Mouse (Mus musculus) ES-CJ7 (cell line): ENCODE measurements around the gene Pde4b.

Experiments used
- DNase-seq: peaks from one replicate; pipeline ENCODE4 v3.0.0; 2011; ENCODE audit warnings: low read depth, low spot score

Pde4b gene

DNA sequence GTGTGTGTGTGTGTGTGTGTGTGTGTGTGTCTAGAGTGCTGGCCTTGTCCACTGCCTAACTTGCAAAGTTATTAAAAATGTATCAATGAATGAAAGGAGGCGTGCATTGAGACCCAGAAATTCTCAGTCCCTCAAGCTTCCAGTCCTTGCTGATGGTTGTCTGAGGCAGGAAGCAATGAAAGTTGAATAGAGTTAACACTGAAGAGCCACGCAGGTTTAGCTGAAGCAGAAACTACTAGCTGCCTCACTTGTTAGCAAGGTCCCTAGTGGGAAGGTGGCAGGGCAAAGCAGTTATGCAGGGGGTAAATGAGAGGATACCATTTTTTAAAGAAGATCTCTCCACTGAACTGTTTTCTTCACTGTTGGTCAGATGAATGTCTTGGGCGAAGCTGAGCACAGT is 485.2 kb downstream of the Pde4b start:
- no peak for DNase-seq

DNA sequence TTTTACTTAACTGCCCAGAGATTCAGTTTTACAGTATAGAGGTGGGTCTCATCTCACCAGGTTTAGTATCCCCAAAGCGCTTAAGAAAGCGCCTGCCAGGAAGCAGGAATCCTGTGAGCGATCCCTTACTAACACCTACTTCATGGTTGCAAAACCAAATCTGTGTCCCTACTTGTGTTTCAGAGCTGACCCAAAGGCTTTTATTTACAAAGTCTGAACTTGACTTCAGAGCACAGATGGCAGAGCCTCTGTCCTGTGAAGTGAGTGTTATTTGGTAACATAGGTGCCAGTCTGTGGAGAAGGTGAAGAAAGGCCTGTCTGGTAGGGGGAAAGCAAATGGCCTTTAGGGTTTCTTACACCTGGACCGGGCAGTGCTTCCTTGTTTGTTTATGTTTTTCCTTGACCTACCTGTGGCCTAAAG is 486.0 kb downstream of the Pde4b start:
- DNase-seq: no peak

DNA sequence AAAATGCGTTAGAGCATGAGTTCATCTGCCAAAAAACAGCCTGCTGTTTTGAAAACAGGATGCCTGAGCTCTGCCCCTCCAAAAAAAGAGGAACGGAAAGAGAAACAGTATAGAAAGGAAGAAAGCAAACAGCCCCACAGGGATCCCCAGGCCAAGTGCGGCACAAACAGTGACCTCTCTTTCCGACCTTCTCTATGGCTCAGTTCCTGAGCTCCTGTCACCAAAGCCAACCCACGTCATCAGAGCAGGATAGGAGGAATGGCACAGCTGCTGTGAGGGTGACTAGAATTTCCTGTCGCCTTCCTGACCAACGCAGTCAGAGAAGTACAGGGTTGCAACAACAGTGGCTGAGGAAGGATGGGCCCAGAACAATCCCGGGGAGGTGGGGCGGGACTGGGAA is 486.9 kb downstream of the Pde4b start:
- DNase-seq: no peak

DNA sequence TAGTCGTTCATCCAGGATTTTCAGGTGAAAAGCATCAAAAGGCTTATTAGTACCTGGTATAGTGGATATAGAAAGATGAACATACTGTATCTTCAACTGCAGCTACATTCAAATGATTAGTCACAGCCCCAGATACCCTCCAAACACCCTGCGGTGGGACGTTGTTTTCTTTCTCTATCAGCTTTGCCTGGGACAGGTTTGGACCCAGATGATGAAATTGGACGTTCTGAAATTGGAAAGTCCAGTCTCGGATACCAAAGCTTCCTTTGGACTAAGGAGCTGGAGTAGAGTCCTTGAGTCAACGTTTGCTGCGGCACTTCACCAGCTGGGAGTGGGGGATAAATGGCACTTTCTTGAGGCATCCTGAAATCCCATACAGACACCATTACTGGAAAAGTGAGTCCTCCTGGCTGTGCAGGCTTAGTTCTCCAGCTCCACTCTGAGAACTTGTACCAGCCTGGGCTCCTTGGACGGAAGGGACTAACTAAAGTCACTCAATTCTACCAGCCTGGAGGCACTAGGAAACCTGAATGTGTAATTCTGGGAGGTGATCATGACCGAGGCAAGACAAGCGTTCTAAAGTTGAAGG is 487.4 kb downstream of the Pde4b start:
- DNase-seq: no peak

GRCm38 (mm10) chr4:102576109-102576508 is 488.8 kb downstream of the Pde4b start:
- no peak for DNase-seq

DNA sequence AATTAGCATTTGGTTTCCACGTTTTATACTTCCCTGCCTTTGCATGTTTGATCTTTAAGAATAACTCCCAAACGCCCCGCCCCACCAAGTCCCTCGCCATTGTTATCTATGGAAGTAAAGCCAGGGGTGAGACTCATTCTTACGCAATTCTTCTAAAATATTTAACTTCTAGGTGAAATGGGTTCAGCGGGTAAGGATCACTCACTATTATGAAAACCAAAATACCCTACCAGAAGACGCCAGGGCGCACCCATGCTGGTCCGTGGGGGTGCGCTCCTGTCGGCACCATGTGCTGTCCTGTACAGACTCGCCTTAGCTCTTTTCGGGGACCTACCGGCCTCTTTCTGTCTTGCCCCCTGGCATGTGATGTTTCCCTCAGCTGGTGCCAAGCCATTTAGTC is 490.3 kb downstream of the Pde4b start:
- DNase-seq: no peak

- no peak for DNase-seq
Observed at GRCm38 (mm10) chr4:102579051-102579450, 491.7 kb downstream of the Pde4b start.

DNA sequence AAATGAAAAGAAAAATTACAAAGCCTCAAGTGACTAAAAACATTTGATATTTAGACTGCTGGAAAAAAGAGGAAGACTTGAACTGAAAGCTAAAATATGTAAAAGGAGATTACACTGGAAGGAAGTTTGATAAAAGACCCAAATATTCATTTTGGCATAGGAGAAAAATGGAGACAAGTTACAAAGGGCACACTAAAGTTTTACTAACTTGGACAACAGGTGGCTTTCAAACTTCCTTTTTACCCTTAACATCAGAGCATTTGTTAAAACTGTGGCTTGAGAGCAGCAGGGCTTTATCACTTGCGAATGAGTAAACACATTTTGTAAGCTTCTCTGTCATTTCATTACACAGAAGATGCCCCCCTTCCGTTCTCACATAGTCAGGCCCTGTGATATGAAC is 492.4 kb downstream of the Pde4b start:
- no peak for DNase-seq

GRCm38 (mm10) chr4:102582165-102582749 is 494.9 kb downstream of the Pde4b start:
- no peak for DNase-seq

GRCm38 (mm10) chr4:102582963-102583362 is 495.6 kb downstream of the Pde4b start:
- DNase-seq: no peak

GRCm38 (mm10) chr4:102583469-102583868 is 496.1 kb downstream of the Pde4b start:
- no peak for DNase-seq

DNA sequence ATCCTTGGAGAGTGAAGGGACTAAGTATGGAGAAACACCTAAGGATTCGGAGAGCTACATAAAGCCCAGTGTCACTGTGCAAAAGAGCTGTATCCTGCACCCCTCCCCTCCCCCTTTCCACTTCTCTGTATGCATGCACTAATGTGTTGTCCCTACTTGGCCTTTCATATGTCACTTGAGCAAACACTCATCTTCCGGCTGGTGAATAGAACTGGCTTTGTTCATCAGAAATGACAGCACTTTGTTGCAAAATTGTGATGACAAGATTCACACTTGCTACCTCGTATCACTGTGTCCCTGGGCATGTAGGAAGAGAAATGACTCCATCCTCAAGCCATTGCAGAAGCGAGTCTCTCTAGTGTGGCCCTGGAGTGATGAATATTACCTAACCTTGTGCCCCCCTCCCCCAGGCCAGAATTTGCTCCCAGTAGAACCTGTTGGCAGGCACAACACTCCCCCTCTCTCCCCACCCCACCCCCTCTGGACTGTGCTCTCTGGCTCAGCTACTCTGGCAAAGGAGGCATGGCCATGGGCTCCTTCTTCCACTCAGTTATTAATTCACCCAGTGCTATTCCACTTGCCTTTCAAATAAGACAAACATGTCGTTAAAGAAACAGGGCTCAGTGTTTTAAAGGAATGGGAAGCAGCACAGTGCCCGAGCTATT is 497.4 kb downstream of the Pde4b start:
- DNase-seq: no peak

DNA sequence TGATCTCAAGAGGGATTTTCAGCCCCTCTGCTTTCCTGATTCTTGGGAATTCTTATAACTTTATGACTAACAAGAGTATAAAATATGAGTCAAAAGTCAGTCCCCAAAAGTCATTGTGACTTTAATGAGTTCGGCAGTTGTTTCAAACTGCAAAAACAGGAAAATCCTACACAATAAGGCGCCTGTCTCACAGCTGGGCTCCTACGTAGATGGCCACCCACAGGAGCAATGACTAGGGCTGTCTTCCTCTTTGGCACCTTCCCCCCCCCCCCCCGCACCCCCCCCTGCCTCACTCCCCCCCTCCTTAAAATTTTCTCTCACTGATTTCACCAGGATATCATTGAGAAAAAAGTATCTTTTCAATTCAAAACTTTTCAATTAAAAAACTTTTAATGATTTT is 498.2 kb downstream of the Pde4b start:
- no peak for DNase-seq

GRCm38 (mm10) chr4:102586787-102587186 is 499.4 kb downstream of the Pde4b start:
- no peak for DNase-seq

- no peak for DNase-seq
Observed at GRCm38 (mm10) chr4:102588668-102589455, 501.5 kb downstream of the Pde4b start.

GRCm38 (mm10) chr4:102589537-102590031 is 502.2 kb downstream of the Pde4b start:
- peak; percentile 11 for DNase-seq

DNA sequence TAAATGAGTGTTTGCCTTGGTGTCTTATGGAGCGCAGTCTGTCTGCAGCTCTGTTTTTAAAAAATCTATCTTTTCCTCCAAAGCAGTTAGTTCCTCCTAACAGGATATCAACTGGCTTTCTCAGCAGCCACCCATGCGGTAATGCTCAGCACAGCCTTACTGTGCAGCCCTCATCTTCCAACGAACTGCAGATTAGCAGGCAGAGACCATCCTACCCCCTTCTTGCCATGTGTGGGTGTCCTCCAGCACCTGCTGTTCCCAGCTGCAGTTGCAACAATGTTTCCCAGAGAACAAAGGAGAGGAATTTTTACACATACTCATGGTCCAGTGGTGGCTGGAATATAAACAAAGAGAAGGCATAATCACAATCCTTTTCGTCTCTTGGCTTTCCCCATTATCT is 504.5 kb downstream of the Pde4b start:
- no peak for DNase-seq

GRCm38 (mm10) chr4:102592541-102592940 is 505.2 kb downstream of the Pde4b start:
- no peak for DNase-seq

- DNase-seq: no peak
Observed at GRCm38 (mm10) chr4:102593631-102594030, 506.3 kb downstream of the Pde4b start.

DNA sequence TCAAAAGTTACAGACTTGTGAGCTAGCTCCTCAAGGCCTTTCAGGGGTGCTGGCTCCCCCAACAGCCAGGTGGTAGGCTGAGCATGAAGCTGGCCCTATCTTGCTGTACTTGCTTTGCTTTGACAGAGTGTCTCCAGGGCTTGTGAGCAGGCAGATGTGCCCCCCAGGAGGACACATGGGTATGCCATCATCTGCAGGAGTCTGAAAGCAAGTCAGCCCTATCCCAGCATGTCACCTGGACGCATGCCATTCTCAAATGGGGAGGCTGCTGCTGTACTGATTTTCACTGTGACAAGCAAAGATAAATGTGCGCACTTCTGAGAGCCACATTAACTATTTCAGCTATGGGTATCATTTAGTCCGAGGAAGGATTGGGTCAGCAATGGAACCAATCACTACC is 507.2 kb downstream of the Pde4b start:
- no peak for DNase-seq

GRCm38 (mm10) chr4:102603968-102604367 is 516.6 kb downstream of the Pde4b start:
- no peak for DNase-seq

GRCm38 (mm10) chr4:102605231-102605630 is 517.9 kb downstream of the Pde4b start:
- no peak for DNase-seq
